Mouse (Mus musculus) myocyte (in vitro differentiated cells): ENCODE results near the gene Elovl2.

Experiments used
- E2F4 ChIP-seq: IDR thresholded peaks from one replicate; pipeline ENCODE4 v1.6.1; 2011; ENCODE audit warnings: mild to moderate bottlenecking, control low read depth, moderate library complexity; ENCODE audit not compliant: insufficient read depth
- MAX ChIP-seq: IDR thresholded peaks from one replicate; pipeline ENCODE4 v1.6.1; 2011; ENCODE audit warnings: low read depth, mild to moderate bottlenecking, control low read depth
- MYOD1 ChIP-seq, 3 experiments: IDR thresholded peaks; one replicate each; pipeline ENCODE4 v1.6.1; 2011; ENCODE audit warnings: control low read depth in 2 of 3, low read depth in 2 of 3, mild to moderate bottlenecking in 2 of 3, moderate library complexity in 1 of 3; ENCODE audit not compliant: insufficient read length in 2 of 3, control insufficient read depth in 1 of 3
- POLR2A ChIP-seq: IDR thresholded peaks from one replicate; pipeline ENCODE4 v1.6.1; 2011; ENCODE audit warnings: low read depth, mild to moderate bottlenecking, control low read depth, moderate library complexity; ENCODE audit not compliant: insufficient read length
- POLR2AphosphoS2 ChIP-seq: IDR thresholded peaks from one replicate; pipeline ENCODE4 v1.6.1; 2011; ENCODE audit warnings: low read depth, control low read depth; ENCODE audit not compliant: insufficient read length
- REST ChIP-seq: IDR thresholded peaks from one replicate; pipeline ENCODE4 v1.6.1; 2011; ENCODE audit warnings: mild to moderate bottlenecking, control low read depth, moderate library complexity; ENCODE audit not compliant: insufficient read depth, insufficient read length
- TCF12 ChIP-seq: IDR thresholded peaks from one replicate; pipeline ENCODE4 v1.6.1; 2011; ENCODE audit warnings: mild to moderate bottlenecking, control low read depth; ENCODE audit not compliant: poor library complexity, insufficient read depth, severe bottlenecking
- TCF3 ChIP-seq: IDR thresholded peaks from one replicate; pipeline ENCODE4 v1.6.1; 2011; ENCODE audit warnings: low read depth, control low read depth; ENCODE audit not compliant: insufficient read length
- USF1 ChIP-seq: IDR thresholded peaks from one replicate; pipeline ENCODE4 v1.6.1; 2011; ENCODE audit warnings: low read depth, mild to moderate bottlenecking, control low read depth, moderate library complexity

DNA sequence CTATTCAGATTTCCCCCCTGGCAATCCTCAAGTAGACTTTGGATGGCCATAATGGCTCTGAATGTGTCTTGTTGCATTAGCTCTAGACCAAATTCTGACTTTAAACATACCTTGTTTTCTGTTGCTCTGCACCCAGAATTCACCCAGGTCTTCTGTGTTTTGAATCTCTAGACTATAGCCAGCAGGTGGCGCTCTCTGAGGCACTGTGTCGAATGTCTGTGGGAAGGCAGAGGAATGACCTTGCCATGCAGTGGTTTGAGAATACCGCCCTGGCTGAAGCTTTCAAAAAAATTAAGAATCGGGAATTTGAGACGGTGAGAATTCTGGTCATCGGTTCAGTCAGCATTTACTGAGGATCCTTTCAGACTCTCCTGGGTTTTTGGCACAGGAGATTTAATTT is 85.3 kb downstream of the Elovl2 start:
- no peak for TF ChIP-seq TCF12
- TF ChIP-seq POLR2A: no peak
- no peak for TF ChIP-seq E2F4
- no peak for TF ChIP-seq MAX
- TF ChIP-seq USF1: no peak
- TF ChIP-seq TCF3: no peak
- no peak for TF ChIP-seq POLR2AphosphoS2
- no peak for TF ChIP-seq MYOD1 (IDR thresholded peaks at IDR 0.05; ENCODE audit: control insufficient read depth in 1 of 3, insufficient read length in 2 of 3, low read depth in 2 of 3)
- no peak for TF ChIP-seq REST
